In genomic region chr16:18686916-18687315, GRCm38 (mm10) we compare ENCODE assay signal across 8 mouse cellular contexts. TPM values are rescaled to one million over a fixed set of nuclear protein-coding genes. Genes with fewer than 3 reads are reported as not detected.
DNase-seq lines count a peak whose midpoint lies in the region; ATAC-seq lines count a peak whose summit lies in the region.

No protein-coding gene starts in this region.

- H3K4me2 ChIP-seq in hindbrain, embryonic 14.5 days (replicated peaks): peak overlapping the region; percentile 48

- H3K4me3 ChIP-seq in hindbrain, embryonic 14.5 days (replicated peaks; ENCODE audit: low read length): peak overlapping the region; percentile 9

- no peaks in the 10 kb centered on the region for H3K27me3 ChIP-seq in hindbrain, embryonic 14.5 days (ENCODE audit: control insufficient read depth, insufficient read depth, low read length)

- DNase-seq in T-cell, adult 2 months (ENCODE audit: low spot score): peak; percentile 1
- DNase-seq in cerebellum, postnatal 14 days: peak; percentile 85 to 90
- DNase-seq in frontal cortex, postnatal 36 days (ENCODE audit: low spot score in 2 of 2): peak; percentile 57 to 59
- DNase-seq in hindbrain, embryonic 14.5 days (ENCODE audit: low spot score): peak; percentile 71
- peak; percentile 64 to 78 for DNase-seq in layer of hippocampus, postnatal 36 days
- peak; percentile 91 for DNase-seq in lung, postnatal 25 days (ENCODE audit: low spot score)
- peak; percentile 97 for DNase-seq in retina, embryonic 14.5 days (ENCODE audit: low spot score)
- DNase-seq in urinary bladder, postnatal 25 days (ENCODE audit: low spot score): peak; percentile 75

- H3K9ac ChIP-seq in hindbrain, embryonic 14.5 days: peak overlapping the region; percentile 47

- H3K27ac ChIP-seq in hindbrain, embryonic 14.5 days: peak overlapping the region; percentile 56; the same call in 1 of the 2 replicates

- peak; percentile 92 for ATAC-seq in hindbrain, embryonic 14.5 days (ENCODE audit: low FRiP score)

- no peaks in the 10 kb centered on the region for H3K9me3 ChIP-seq in hindbrain, embryonic 14.5 days (ENCODE audit: control insufficient read depth, low read length)

- WGBS in hindbrain, embryonic 14.5 days: under 1% methylated on average over 17 of the region's 17 CpGs

- H3K4me1 ChIP-seq in hindbrain, embryonic 14.5 days (replicated peaks; ENCODE audit: control insufficient read depth, insufficient read depth, low read length): peaks cover 13% of the 10 kb centered on the region

- H3K36me3 ChIP-seq in hindbrain, embryonic 14.5 days (replicated peaks; ENCODE audit: control insufficient read depth, insufficient read depth): no peaks in the 10 kb centered on the region

RNA-seq across cellular contexts. Expression of gene Sept5, which starts 57.2 kb away (rescaled TPM):
- 192 and 218 TPM in 2 replicates for polyA plus RNA-seq in hindbrain, embryonic 14.5 days (2014; fragmentation: Nextera tagmentation; extraction: Ambion mirVana)
- total RNA-seq in layer of hippocampus, postnatal 36 days (2021): 100 to 1,000 TPM; 548 to 589 TPM

Comparison
In these comparisons a context has a peak if more than half of its experiments do, and no peak if none do; other contexts are left out.
1. Peak in every context shown above with its lines: DNase-seq, ATAC-seq, H3K4me3 ChIP-seq and H3K27ac ChIP-seq.
2. DNase-seq: peak in every context shown above with its lines; median percentile 97 in retina, embryonic 14.5 days; 91 in lung, postnatal 25 days; 88 in cerebellum, postnatal 14 days; 75 in urinary bladder, postnatal 25 days; 71 in hindbrain, embryonic 14.5 days; 71 in layer of hippocampus, postnatal 36 days; 58 in frontal cortex, postnatal 36 days; 1 in T-cell, adult 2 months.